Mouse (Mus musculus): ENCODE results near the gene Ccdc187. TPM values are rescaled to one million over a fixed set of nuclear protein-coding genes. Genes with fewer than 3 reads are reported as not detected.

The Ccdc187 gene
- polyA plus RNA-seq (2015; fragmentation: Nextera tagmentation; extraction: Ambion mirVana) = 0.06 and 0.08 TPM in 2 replicates

DNA sequence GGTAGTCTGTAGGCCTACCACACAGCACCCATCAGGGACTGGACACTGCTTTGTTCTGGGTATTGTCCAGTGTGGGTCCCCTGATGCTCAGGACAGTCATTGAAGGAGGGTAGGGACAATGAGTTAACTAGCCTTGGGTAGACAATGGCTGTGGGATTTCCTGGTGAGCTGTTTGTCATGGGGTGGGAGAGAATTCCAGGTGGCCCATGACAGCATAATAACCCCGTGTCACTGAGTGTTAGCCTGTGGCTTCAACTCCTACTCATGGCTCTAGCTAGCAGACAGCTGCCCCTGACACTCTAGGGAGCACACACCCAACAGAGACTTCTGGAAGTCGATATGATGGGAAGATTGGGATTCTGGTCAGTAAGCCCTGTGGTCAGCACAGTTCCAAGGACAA is at the start of gene Ccdc187:
Ccdc187 (minus strand) TSS at position 101 of the 400 bp plus-strand sequence.
- ATAC-seq (ENCODE audit: low read depth) = no peak
- Histone ChIP-seq H3K27me3 (peaks cover 7% of the 10 kb centered on the region; the same call in 1 of the 2 replicates), H3K9ac (no peak within 1 kb of the TSS), H3K9me3 (no peaks in the 10 kb centered on the region), H3K4me3 (no peak within 1 kb of the TSS), H3K27ac (replicated peaks) (no peak within 1 kb of the TSS), H3K4me2 (no peak within 1 kb of the TSS), H3K36me3 (no peaks in the 10 kb centered on the region), H3K4me1 (replicated peaks) (peaks cover 39% of the 10 kb centered on the region)
- WGBS = 67% methylated on average over 2 of the region's 2 CpGs

DNA sequence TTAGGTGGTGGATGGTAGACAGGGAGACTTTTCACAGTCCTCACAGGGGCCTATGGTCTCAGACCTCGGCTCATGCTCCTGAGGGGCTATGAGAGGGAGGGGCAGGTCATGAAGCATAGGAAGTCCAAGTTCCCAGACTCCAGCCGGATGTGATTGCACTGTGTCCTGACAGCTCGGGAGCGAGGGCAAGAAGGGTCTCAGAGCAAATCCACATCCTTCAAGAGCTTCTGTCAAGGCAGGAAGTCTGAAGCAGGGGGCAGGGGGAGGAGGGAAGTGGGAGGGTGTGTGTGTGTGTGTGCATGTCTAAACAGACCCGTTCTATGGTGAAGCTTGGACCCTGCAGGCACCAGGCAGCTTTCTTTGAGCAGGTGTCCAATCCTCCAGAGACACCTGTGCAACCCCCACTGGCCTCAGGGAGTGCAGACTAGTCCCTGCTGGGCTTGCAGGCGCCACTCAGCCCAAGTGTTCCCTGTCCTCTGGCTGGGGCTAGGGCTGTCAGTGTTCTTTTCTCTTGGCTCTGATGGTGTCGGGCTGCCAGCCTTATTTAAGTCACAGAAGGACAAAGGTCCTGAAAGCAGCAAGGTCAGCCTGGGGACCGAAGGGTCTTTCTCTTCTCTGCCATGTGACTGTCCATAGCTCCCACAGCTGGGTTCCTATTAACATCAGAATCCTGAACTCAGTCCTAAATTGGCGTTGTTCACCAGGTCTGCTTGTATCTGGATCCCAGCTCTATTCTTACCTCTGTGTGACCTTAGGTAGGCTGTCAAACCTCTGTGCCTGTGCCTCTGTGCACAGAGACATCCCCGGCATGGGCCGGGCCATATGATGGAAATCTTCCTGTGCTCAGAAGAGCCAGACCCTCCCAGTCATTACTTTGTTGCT is 48.5 kb upstream of the Ccdc187 start:
- ATAC-seq (ENCODE audit: low read depth) = no peak
- H3K4me1 ChIP-seq (replicated peaks) = no peaks in the 10 kb centered on the region
- H3K27me3 ChIP-seq = no peaks in the 10 kb centered on the region
- H3K36me3 ChIP-seq = peaks cover 96% of the 10 kb centered on the region
- no peak overlapping the region for H3K4me3 ChIP-seq
- H3K27ac ChIP-seq (replicated peaks) = peak overlapping the region; percentile 42; the same call in 1 of the 2 replicates
- H3K9me3 ChIP-seq = no peaks in the 10 kb centered on the region
- H3K4me2 ChIP-seq = no peak overlapping the region
- 75% methylated on average over 11 of the region's 11 CpGs for WGBS
- H3K9ac ChIP-seq = 0 out of 2 replicates have a peak overlapping the region, but pooled peaks have one; percentile 22

DNA sequence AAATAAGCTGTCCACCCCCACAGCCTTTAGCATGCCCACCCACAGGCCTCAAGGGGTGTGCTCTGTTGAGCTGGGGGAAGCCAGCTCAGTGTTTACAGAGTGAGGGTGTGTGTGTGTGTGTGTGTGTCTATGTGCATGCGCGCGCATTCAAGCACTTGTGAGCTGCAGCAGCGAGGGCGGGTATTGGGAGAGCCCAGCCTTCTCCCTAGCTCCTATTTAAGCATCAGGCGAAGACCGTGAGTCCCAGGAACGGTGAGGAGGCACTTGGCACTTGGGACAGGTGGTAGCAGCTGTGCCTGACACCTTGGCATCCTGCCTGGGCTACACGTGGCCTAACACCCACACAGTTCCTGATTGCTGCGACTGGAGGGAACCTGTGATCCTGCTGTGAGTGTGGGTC is 47.7 kb upstream of the Ccdc187 start:
- Histone ChIP-seq H3K4me1 (replicated peaks) (no peaks in the 10 kb centered on the region), H3K4me2 (no peak overlapping the region), H3K36me3 (peaks cover 88% of the 10 kb centered on the region), H3K27ac (replicated peaks) (peak overlapping the region; percentile 42), H3K9ac (no peak overlapping the region), H3K27me3 (no peaks in the 10 kb centered on the region), H3K4me3 (no peak overlapping the region), H3K9me3 (no peaks in the 10 kb centered on the region)
- 75% methylated on average over 10 of the region's 10 CpGs for WGBS
- no peak for ATAC-seq (ENCODE audit: low read depth)

DNA sequence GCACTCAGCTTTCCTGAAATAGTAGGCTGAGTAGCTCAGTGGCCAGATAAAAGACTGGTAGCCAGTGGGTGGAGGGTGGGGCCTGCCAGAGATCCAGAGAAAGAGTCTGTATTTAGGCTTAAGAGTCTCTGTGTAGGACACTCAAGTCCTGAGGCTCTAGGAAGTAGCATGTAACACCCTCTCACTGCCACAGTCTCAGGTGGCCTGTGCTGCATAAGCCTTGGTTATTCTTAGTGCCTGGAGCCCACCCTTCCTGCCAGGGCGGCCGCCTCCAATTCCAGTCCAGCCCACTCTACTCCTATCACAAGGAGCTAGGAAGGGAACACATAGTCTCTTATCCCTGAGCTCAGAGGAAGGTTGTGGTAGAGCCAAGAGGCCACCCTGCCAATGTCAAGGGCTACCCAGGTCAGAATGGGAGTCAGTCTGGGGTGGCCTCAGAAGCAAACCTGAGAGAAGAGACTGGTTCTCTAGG is 47.2 kb upstream of the Ccdc187 start:
- peaks cover 83% of the 10 kb centered on the region for H3K36me3 ChIP-seq
- H3K4me2 ChIP-seq = no peak overlapping the region
- peak overlapping the region; percentile 28; the same call in 1 of the 2 replicates for H3K27ac ChIP-seq (replicated peaks)
- no peak overlapping the region for H3K4me3 ChIP-seq
- H3K4me1 ChIP-seq (replicated peaks) = no peaks in the 10 kb centered on the region
- no peak overlapping the region for H3K9ac ChIP-seq
- ATAC-seq (ENCODE audit: low read depth) = no peak
- WGBS = 77% methylated on average over 2 of the region's 2 CpGs
- H3K9me3 ChIP-seq = no peaks in the 10 kb centered on the region
- H3K27me3 ChIP-seq = no peaks in the 10 kb centered on the region

DNA sequence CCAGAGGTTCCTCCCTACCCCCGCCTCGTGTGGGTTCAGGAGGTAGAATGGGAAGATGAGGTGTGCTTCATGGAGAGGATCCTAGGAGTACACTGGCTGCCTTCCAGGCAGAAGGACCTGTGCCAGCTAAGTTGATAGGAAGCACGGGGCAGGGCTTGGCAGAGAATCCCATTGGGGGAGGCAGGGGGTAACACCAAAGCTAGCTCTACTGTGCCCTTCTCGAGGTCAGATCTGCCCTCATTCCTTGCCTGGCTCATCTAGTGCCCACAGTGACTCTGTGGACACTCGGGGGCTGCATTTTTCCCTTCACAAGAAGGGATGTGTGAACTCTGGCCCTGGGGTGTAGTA is 44.8 kb upstream of the Ccdc187 start:
- no peak for ATAC-seq (ENCODE audit: low read depth)
- H3K4me2 ChIP-seq = no peak overlapping the region
- no peak overlapping the region for H3K9ac ChIP-seq
- H3K4me3 ChIP-seq = no peak overlapping the region
- no peak overlapping the region for H3K27ac ChIP-seq (replicated peaks)
- no peaks in the 10 kb centered on the region for H3K27me3 ChIP-seq
- H3K4me1 ChIP-seq (replicated peaks) = no peaks in the 10 kb centered on the region
- H3K36me3 ChIP-seq = peaks cover 59% of the 10 kb centered on the region
- no peaks in the 10 kb centered on the region for H3K9me3 ChIP-seq
- 88% methylated on average over 5 of the region's 5 CpGs for WGBS

DNA sequence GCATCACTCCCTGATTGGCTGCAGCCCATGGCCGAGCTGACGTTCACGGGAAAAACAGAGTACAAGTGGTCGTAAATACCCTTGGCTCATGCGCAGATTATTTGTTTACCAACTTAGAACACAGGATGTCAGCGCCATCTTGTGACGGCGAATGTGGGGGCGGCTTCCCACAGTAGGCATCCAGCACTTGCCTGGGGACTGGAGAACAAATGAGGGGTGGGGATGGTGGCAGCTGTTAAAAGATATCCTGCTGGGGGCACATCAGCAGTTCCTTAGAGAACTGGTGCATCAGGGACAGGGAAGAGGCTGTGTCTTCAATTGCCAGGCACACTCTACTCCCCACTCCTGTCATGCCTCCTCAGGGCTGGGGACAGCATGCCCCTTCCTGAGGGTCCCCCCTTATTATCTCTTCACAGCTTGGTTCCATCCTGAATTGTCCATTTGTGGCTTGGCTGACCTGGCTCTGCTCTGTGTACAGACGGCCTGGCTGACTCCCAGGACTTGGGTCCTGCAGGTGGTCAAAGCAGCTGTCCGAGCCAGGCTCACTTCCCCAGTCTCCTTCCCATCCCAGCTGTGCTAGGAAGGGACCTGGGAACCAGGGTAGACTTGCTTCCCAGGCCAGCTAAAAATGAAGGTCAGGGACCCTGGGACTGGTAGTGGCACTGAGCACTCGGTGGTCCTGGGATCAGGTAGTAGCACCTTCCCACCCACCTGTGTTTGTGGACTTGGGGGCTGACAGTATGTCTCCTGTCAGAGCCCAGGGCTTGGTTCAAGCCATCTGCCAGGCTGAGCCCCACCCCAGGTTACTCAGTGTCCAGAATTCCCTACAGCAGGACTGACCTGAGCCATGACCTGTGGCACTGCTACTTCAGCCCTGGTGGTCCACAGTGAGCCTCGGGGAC is 44.2 kb upstream of the Ccdc187 start:
- no peaks in the 10 kb centered on the region for H3K9me3 ChIP-seq
- H3K4me1 ChIP-seq (replicated peaks) = no peaks in the 10 kb centered on the region
- ATAC-seq (ENCODE audit: low read depth) = peak; percentile 62; the same call in 1 of the 2 replicates
- 62% methylated on average over 9 of the region's 13 CpGs for WGBS
- H3K4me2 ChIP-seq = no peak overlapping the region
- no peaks in the 10 kb centered on the region for H3K27me3 ChIP-seq
- H3K4me3 ChIP-seq = no peak overlapping the region
- H3K27ac ChIP-seq (replicated peaks) = no peak overlapping the region
- H3K36me3 ChIP-seq = peaks cover 53% of the 10 kb centered on the region
- no peak overlapping the region for H3K9ac ChIP-seq

DNA sequence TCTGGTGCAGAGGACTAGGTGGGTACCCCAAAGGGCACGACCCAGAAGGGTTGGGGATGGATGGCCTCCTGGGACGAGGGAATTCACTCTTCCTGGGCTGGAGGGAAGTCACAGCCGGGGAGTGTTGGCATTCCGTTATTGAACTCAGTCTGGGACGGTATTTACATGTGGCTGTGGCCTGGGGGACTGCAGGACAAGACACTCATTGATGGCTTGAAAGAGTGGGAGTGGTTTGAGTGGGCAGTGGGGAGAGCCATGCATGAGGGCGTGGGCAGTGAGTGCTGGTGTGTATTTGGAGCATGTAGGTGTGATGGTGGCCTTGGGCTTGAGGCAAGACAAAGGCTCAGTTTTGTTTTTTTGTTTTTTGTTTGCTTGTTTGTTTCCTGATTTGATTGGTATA is 36.3 kb upstream of the Ccdc187 start:
- Histone ChIP-seq H3K9ac (no peak overlapping the region), H3K36me3 (peaks cover 69% of the 10 kb centered on the region), H3K4me2 (no peak overlapping the region), H3K9me3 (no peaks in the 10 kb centered on the region), H3K27me3 (no peaks in the 10 kb centered on the region), H3K27ac (replicated peaks) (peak overlapping the region; percentile 64), H3K4me3 (no peak overlapping the region), H3K4me1 (replicated peaks) (peaks cover 9% of the 10 kb centered on the region; the same call in 1 of the 2 replicates)
- ATAC-seq (ENCODE audit: low read depth) = peak; percentile 12; the same call in 1 of the 2 replicates
- WGBS = 70% methylated on average over 6 of the region's 6 CpGs

DNA sequence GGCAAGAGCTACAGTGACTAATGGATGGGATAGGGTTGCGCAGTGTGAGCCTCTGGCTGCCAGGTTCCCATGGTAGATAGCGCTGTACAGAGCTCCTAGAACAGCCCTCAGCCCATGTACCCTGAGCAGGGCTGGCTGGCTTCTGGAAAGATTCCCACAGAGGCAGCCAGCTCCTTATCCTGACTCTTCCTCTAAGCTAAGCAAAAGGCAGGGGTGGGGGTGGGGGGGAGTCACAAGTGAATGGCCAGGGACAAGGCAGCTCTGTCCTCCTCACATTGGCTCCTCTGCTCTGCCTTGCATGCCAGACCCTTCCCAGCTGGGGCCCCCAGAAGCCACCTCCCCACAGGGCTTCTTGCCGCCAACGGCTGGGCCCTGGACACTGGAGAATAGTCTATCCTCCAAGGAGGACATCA is 35.7 kb upstream of the Ccdc187 start:
- H3K4me3 ChIP-seq = no peak overlapping the region
- H3K4me2 ChIP-seq = no peak overlapping the region
- WGBS = 84% methylated on average over 4 of the region's 4 CpGs
- no peak overlapping the region for H3K9ac ChIP-seq
- peak; percentile 38 for ATAC-seq (ENCODE audit: low read depth)
- peaks cover 76% of the 10 kb centered on the region for H3K36me3 ChIP-seq
- peaks cover 9% of the 10 kb centered on the region; the same call in 1 of the 2 replicates for H3K4me1 ChIP-seq (replicated peaks)
- peak overlapping the region; percentile 64 for H3K27ac ChIP-seq (replicated peaks)
- H3K27me3 ChIP-seq = no peaks in the 10 kb centered on the region
- no peaks in the 10 kb centered on the region for H3K9me3 ChIP-seq

DNA sequence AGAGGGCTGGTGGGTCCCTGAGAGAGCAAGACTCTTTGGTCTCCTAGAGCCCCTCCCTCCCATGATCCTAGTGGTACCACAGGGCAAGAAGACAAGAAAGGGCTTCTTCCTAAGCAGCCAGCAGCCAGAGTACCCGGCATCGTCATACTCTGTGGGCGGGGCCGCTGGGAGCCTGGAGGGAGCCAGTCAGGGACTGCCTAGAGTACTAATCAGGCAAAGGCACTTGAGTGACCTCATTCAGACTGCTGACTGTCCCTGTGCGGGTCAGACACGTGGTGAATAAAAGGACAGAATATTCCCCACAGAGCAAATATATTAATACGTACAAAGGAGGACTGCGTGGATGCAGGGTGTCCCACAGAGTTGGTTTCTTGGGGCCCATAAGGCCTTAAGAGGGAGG is 35.0 kb upstream of the Ccdc187 start:
- Histone ChIP-seq H3K27me3 (no peaks in the 10 kb centered on the region), H3K4me2 (no peak overlapping the region), H3K9me3 (no peaks in the 10 kb centered on the region), H3K4me3 (no peak overlapping the region), H3K9ac (no peak overlapping the region), H3K4me1 (replicated peaks) (peaks cover 9% of the 10 kb centered on the region; the same call in 1 of the 2 replicates), H3K27ac (replicated peaks) (peak overlapping the region; percentile 59), H3K36me3 (peaks cover 82% of the 10 kb centered on the region)
- 51% methylated on average over 8 of the region's 8 CpGs for WGBS
- ATAC-seq (ENCODE audit: low read depth) = no peak

DNA sequence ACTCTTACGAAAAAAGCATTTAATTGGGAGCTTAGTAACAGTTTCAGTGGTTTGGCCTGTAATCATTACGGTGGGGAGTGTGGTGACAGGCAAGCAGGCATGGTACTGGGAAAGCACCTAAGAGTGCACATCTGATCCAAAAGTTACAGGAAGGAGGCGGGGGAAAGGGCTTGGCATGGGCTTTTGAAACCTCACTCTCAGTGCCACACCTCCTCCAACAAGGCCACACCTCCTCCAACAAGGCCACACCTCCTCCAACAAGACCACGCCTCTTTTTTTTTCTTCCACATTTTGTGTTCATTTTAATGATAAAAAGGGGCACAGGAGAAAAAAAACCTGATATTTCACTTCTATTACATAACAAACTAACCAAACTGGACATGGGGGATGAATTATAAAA is 33.5 kb upstream of the Ccdc187 start:
- peaks cover 96% of the 10 kb centered on the region for H3K36me3 ChIP-seq
- no peak overlapping the region for H3K4me3 ChIP-seq
- H3K4me1 ChIP-seq (replicated peaks) = peaks cover 9% of the 10 kb centered on the region; the same call in 1 of the 2 replicates
- no peaks in the 10 kb centered on the region for H3K27me3 ChIP-seq
- H3K27ac ChIP-seq (replicated peaks) = no peak overlapping the region
- H3K9me3 ChIP-seq = no peaks in the 10 kb centered on the region
- no peak overlapping the region for H3K9ac ChIP-seq
- WGBS = 90% methylated on average over 4 of the region's 4 CpGs
- ATAC-seq (ENCODE audit: low read depth) = no peak
- no peak overlapping the region for H3K4me2 ChIP-seq

DNA sequence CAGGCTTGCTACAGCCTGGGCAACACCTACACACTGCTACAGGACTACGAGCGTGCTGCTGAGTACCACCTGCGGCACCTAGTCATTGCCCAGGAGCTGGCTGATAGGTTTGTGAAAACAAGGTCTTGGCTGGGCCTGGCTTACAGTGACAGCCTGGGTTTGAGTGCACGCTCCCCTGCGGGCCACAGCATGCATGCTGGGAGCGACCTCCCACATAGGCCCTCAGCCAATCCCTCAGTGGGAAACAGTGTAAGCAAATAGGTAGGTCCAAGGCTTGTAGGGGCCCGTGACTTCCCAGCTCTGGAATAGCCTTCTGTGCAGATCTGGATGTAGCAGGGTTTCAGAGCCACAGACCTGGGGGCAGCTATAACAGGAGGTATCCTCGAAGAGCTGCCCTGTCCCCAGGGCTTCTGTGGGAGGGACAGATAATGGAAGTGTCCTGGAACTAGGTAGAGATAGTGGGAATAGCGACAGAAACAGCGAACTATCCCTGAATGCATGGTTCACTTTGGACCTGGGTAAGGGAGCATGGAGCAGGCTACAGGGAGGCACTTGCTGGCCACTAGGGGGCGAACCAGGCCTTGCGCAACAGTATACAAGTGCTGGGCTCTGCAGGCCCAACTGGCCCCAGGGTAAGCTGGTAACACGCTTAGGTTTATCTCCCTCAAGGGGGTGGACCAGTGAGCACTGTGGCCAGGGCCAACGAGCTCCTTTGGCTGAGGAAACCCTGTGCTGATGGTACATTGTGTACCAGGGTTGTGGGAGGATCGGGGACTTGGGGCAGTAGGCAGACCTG is 31.2 kb upstream of the Ccdc187 start:
- WGBS = 63% methylated on average over 15 of the region's 15 CpGs
- Histone ChIP-seq H3K4me3 (no peak overlapping the region), H3K27me3 (no peaks in the 10 kb centered on the region), H3K9me3 (no peaks in the 10 kb centered on the region), H3K9ac (no peak overlapping the region), H3K4me2 (no peak overlapping the region), H3K27ac (replicated peaks) (no peak overlapping the region), H3K36me3 (peaks cover 83% of the 10 kb centered on the region), H3K4me1 (replicated peaks) (peaks cover 29% of the 10 kb centered on the region)
- ATAC-seq (ENCODE audit: low read depth) = peak; percentile 72
